Mouse (Mus musculus) right cerebral cortex, adult 2 months (tissue): ENCODE results near the gene Mphosph10.

Experiments used
- DNase-seq, 2 experiments: peaks; one replicate each; pipeline ENCODE4 v3.0.0; 2021 to 2022; ENCODE audit warnings: low spot score in 2 of 2

Gene Mphosph10

GRCm38 (mm10) chr7:64351087-64351486, 41.0 kb downstream of the Mphosph10 start:
- DNase-seq: peak; percentile 63 to 73

- peak; percentile 54 to 73 for DNase-seq
Measured at GRCm38 (mm10) chr7:64349147-64349861, 42.8 kb downstream of the Mphosph10 start.

GRCm38 (mm10) chr7:64347813-64348212, 44.3 kb downstream of the Mphosph10 start:
- DNase-seq: no peak

GRCm38 (mm10) chr7:64332686-64333085, 59.4 kb downstream of the Mphosph10 start:
- no peak for DNase-seq

GRCm38 (mm10) chr7:64331309-64331708, 60.8 kb downstream of the Mphosph10 start:
- DNase-seq: no peak

- DNase-seq: no peak
Measured at GRCm38 (mm10) chr7:64327486-64327885, 64.6 kb downstream of the Mphosph10 start.

GRCm38 (mm10) chr7:64326892-64327291, 65.2 kb downstream of the Mphosph10 start:
- DNase-seq: peak; percentile 90
